Mouse (Mus musculus): ENCODE measurements at regions not wholly inside any gene's neighbourhood (a gene's known extent, or its start where the extent isn't known, plus 50 kb on each side); places are given as distances from the start of the nearest gene placed in this dataset.

DNA sequence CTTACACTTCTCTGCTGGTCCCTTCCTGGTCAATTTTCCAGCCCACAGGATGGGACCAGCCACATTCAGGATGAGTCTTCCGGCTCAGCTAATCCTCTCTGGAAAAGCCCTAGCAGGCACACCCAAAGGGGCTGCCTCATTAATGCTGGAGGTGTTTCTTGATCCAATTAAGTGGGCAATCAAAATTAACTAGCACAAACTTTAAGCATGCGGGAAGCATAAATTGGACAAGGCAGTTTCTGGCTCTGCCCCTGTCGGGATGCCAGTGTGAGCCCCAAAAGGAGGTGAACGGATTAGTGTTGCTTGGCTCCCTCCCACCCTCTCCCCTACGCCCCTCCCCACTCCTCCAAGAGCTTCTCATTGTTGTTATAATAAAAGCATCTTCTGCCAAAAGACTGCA is 262.5 kb upstream of the Id4 start:
- DNase-seq, result no peak

DNA sequence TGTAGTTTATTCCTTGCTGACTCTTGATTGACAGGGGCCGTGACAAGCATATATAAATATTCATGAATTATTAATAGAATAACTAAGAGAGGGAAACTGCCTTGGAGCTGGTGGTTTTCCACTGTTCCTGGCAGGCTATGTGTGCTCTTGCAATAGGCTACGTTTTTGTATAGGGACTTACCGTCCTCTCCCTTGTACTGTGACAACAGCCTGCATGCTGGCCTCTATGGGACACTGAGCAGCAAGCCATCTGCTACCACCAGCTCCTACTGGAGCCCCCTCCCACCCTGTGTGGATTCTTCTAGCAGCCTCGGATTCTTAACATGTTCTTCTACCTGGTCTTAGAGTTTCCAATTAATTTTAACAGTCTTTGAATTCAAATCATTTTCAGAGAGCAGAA is 261.6 kb upstream of the Id4 start:
- no peak for DNase-seq

DNA sequence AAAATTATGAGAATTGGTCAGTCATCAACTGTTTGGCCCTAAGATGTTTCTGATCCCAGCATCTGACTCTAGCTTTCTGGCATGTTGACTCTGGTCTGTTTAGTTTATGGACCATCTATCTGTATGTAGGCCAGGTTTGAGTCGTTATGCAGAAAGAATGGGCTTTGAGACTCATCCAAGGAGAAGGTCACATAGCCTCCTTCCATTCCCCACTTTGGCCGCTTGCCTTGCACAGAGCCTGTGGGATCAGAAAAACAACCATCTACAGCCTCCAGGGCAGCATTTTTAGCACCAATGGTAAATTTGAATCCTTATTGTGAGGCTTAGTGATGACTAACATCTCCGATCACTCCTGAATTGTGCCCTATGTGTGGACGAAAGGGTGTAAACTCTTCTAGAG is 257.9 kb upstream of the Id4 start:
- no peak for DNase-seq

DNA sequence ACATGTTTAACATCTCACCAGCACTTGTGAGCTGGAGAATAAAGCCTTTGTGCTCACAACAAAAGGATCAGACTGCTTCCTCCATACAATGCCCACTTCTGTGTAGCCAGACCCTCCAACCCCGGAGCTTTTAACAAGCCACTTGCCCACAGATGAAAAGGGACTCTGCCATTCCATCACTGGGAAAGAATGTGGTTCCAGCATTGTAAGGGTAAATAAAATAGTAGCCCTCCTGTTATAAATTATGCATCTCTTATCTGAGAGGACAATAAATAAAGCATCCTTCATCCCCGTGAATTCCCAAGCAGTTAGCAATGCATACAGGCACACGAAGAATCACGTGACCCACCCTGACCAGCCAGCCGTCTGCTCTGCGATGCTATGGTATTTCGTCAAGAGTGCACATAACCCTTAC is 247.7 kb upstream of the Id4 start:
- no peak for DNase-seq

DNA sequence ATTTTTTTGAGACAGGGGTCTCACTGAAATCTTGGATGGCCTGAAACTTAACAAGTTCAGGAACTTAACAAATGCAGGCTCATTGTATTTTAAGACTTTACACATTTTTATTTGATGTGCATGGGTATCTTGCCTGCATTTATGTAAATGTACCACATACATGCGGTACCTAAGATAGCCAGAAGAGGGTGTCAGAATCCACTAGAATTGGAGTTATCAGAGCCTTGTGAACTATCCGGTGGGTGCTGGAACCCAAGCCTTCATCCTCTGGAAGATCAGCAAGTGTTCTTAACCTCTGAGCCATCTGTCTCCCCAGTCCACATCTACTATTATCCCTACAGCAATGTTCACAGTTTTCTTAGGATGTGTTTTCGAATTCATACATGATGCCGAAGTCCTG is 245.7 kb upstream of the Id4 start:
- DNase-seq, result no peak

DNA sequence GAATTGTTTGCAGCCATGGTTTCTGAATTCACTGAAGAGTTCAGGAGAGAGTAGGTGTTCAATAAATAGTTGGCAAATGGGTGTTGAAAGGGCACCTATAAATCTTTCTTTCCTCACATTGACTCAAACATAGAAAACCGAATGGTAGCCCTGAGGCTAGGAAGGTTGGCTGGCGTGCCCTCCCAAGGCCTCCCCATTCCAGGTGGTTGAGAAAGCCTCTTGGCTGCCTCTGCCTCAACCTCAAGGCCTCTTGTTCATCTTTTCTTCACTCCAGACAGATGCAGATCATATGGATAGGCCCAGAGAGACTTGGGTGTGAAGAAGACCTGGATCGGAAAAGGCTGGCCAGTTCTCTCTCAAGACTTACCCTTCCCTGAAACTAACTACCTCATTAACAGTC is 245.0 kb upstream of the Id4 start:
- no peak for DNase-seq

DNA sequence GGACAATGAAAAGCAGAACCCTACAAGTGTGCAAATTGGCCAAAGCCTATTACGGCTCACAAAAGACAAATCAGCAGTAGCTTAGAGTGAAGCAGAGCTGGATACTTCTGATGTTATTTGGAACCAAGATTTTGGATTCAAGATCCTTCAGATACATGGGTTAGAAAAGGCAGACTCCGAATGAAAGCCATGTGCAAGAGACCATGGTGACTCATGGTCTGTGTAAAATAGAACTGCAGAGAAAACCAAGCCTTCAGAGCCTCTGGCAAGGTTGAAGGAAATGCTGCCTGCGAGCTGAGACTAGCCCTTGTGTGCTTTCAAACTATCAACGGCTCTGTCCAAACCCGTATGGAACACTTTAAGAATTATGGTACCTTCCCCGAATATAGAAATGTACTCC is 244.4 kb upstream of the Id4 start:
- no peak for DNase-seq

DNA sequence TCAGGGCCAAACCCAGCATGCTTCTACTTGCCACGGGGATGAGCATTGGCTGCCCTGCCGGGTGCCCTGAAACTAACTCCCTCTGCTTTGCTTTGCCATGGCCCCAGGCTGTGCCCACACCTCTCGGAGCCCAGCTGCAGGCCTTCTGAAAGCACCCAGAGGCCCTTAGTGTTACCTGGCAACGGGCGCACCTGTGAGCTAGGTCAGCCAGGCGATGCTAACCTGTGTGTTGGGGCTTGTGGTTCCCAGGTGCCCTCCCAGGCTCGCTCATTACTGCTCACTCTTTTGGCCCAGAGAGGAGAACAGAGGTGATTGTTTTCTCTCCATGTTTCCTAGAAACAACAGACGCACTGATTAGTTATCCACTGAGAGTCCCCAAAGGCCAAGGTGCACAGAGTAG is 243.4 kb upstream of the Id4 start:
- DNase-seq, result no peak

DNA sequence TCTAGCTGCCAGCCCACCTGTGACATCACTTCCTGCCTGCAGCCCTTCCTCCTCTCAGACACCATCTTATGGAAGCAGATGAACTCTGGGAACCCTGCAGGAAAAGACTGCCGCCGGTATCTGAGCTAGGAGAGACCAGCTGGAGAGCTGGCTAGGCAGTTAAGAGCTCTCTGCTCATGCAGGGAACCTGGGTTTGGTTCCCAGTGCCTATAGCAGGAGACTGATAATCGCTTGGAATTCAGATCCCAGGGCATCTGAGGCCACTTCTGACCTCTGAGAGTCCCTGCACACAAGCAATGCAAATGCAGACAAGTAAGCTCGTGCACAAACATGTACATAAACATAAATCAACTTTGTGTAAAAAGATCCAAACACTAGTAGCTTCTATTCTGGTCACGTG is 242.4 kb upstream of the Id4 start:
- DNase-seq, result no peak

DNA sequence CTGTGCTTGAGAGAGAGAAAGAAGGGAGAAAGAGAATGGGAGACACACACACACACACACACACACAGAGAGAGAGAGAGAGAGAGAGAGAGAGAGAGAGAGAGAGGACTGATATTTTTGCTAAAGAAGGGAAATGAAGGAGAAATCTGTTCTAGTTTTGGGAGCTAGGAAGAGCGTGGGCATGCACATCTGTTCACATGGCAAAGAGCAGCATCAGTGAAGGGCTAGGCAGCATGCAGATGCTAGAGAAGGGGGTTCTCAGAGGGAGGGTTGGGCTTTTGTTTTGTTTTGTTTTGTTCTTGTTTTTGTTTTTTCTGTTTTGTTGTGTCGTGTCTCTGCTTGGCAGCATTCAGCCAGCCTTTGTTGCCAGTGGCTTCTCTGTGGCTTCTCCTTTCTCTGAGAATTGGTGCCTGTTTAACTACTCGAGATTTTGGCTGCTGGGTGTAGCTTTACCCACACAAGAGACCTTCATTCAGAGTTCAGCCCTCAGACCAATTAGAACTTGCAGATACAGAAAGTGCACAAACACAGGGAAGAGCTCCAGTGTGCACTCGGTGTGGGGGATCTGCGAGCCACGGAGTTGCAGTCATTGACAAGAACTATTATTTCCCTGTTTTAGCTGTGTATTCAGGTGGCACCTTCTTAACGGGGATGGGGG is 237.9 kb upstream of the Id4 start:
- no peak for DNase-seq

DNA sequence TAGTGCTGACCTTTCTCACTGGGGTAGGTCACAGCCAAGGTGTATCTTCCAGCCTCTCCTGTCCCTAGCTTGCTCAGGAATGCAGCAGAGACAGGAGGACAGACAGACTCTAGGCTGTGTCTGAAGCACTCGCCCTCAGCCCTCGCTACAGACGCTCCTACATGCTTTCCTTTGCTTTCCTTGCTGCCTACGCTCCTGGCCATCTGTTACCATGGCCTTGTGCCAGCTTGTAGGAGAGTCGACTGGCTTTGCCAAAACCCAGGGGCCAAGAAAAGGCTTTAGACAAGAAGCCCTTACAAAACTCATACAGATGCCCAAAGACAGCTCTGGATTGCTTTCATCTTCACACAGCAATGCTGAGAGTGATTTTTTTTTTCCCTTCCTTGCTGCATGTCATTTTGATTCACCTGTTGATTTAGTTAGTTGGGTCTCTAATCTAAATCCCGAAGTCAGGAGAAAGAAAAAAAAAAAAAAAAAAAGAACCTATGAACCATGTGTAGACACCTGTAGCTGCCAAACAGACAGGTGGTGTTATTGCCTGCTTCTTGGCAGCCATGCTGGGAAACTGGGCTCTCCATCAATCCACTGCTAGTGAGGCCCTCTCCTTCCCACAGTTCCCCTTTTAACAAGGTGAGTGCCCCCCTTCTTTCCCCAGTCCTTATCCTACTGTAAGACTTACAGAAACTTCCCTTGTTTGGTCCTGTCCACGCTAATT is 233.1 kb upstream of the Id4 start:
- DNase-seq, result peak; percentile 71

DNA sequence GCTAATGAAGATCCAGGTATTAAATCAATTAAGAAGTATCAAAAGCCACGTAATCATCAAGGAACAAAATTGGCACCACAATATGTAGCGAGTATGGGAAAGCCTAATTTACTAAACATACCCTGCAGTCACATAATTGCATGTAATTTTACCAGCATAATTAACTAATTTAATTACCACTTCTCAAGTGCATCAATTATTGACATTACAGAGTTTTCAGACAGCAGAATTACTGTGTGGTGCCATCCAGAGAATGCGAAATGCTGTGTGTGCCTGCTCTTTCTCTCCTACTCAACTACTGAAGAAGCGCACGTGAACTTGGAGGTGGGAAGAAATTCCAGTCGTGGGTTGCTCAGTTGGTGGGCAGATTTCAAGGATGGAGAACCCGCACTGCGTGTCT is 229.5 kb upstream of the Id4 start:
- no peak for DNase-seq

DNA sequence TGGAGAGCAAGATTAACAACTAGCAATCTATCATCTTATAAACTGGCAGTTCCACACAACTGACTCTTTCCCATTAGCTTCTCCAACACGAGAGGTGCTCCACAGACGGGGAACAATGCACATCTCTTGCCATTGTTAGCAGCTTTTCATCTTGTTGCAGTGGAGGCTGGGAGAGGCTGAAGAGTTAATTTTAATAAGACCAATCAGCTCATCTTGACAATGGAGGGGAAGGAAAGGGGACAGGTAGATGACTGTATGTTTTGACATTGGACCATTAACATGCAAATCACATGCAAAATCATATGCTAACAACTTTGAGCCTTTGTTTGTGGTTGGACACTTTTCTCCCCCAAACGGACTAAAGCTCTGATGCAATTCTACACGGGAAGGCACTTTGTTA is 218.9 kb upstream of the Id4 start:
- DNase-seq, result no peak

DNA sequence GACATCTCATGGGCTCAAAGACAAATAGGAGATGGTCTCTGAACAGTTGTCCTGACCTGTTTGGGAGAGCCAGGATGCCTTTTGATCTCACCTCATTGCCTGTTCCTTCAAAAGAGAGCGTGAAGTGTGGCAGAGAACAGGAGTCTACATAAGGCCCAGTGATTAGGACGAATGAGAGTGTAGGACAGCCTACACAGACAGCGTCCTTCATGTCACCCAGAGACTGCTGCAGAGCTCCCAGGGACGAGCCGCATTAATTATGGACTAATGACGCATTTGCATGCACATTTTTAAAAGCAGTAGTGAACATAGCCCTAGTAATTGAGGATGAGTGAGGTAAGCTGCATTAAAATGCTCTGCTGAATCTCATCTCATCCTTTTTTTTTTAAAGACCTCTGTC is 218.5 kb upstream of the Id4 start:
- no peak for DNase-seq

DNA sequence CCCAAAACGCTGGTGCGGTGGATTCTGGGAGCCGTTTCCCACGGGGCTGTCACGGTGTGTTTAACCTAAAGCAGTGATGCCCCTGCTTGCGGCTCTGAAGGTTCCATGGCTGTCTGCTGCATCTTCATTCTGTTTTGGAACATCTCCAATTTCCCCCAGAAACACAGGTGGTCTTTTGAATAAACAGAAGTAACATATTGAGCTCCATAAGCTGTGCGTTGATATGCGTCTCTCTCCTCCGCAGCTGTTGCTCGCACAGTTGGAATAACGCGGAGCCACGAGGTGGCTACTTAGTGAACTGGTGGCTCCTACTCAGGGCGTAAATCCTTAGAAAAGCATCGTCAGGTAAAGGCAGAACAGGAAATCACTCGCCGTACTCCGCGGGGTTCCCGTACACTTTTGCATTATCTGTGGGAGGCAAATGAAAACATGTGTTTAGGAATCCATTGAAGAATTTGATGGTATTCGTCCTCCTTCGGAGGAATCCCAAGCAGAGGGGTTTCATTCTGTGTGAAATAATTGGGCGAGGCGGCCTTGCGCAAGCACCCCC is 214.8 kb upstream of the Id4 start:
- no peak for DNase-seq

DNA sequence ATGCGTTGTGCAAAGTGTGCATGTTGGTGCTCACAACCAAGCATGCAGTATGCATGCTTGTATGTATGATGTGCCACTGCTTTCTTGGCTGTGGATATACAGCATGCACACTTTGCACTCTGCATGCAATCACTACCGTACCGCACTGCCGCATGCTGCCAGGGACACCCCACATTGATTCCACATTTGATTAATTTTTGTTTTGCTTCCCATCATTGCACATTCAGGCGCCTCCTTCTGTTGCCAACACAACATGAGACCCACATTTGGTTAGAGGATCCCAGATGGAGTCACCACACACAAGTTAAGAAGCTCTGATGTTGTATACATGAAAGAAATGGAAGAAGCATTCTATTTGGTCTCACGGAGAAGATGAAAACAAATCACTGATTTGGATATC is 211.2 kb upstream of the Id4 start:
- no peak for DNase-seq

DNA sequence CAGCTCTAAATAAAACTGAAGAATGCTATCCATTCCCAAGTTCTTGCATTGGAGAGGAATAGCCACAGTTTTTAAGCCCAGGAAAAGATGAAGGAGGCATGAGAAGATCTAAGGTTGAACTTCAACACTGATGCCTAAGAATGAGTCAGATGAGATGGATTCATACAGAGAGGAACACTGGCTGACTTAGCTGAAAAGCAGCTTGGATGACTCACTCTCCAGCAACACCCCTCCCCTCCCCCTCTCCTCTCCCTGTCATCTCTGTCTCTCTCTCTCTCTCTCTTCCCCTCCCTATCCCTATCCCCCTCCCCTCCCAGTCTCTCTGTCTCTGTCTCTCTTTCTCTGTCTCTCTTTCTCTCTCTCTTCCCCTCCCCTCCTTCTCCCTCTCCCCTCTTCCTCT is 186.4 kb upstream of the Id4 start:
- peak; percentile 23 for DNase-seq

DNA sequence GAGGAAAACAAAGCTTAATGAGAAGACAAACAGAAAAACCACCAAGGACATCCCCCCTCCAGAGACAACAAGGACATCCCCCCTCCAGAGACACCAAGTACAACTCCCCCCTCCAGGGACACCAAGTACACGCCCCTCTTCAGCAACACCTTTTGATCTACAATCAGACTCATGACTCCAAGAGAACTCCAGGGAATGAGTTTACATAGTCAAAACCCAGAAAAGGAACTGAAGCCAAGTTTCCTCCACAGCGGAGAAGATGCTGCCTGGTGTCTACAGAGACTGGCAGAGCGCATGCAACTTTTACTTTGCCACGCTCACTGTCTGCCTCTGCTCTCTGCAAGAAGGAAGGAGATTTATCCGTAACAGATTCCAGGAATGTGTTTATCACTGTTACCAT is 185.7 kb upstream of the Id4 start:
- no peak for DNase-seq

DNA sequence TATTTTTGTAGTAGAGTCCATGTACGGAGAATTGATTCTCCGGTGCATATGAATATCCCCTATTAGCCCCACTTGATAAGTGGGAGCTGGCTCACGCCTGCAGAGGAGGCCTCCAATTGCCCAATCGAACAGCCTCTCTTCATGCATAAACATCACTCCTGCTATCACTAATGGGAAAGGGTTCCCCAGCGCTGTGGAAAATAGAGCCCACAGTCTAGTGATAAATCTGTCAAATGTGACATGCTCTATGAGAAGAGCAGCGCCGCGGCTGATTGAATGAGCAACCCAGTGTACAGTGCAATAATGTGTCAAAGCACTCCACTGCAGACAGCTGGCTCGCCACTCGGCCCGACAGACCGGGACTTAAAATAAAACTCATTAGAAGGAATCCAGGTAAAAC is 182.8 kb upstream of the Id4 start:
- no peak for DNase-seq

DNA sequence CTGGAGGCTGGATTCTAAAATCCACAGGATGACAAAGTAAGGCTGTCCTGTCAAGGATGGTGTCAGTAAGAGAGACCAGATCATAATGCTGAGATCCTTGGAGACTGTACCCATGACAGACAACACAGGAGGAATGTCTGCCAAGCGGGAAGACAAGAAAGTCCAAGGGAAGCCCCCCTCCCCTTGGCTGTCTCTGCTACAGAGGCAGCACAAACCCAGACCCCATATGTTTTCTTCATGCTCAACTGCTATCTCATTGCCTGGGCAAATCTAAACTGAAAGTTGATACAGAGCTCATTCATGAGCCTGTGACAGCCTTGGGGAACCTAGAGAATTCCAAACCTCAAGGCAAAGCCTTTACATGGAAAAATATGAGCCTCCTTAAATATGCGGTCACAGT is 177.7 kb upstream of the Id4 start:
- no peak for DNase-seq

DNA sequence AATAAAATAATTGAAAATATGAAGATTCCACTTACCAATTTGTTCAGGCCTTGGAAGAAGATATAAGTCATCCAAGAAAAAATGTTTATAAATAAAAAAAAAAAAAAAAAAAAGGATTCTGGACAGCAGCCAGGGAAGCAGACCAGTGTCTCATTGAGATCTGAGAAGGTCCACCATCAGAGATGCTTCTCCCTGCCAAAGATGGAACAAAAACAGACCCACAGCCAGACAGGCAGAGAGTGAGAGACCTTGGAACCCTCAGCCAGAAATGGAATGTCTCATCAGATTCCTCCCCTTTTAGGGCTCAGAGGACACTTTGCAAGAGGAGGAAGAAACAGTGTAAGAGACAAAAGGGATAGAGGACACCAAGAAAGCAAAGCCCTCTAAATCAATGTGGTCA is 177.2 kb upstream of the Id4 start:
- no peak for DNase-seq

DNA sequence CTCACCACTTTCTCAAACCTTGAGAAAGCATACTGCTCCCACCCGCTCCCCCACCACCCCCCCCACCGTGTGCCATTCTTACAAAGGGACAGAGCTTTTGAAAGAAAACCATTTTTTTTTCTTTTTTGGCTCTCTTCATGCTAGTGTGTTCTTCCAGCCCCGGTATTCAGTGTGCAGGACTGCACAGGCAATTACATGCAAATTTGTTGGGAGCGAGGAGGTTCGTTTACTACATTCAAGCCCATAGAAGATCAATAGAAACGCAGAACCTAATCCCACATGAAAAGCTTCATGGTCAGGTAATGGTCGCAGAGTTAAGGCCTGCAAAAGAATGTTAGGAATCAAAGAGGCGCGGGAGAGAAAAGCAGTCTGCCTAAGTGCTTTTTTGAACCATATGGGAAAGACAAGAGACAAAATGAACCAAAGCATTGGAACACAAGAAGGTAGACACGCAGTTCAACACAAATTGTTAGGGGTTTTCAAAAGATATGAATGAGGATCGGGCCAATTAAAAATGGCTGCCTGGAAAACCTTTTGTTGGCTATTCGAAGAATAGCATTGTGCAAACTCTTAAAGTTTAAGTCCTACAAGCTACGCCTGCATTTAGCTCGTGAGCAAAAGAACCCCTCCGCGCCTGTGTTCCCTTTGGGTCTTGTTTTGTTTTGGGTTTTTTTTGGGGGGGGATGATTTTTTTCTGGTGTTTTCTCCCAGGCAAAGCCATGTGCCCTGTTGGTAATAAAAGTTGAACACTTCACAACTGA is 166.6 kb upstream of the Id4 start:
- no peak for DNase-seq

DNA sequence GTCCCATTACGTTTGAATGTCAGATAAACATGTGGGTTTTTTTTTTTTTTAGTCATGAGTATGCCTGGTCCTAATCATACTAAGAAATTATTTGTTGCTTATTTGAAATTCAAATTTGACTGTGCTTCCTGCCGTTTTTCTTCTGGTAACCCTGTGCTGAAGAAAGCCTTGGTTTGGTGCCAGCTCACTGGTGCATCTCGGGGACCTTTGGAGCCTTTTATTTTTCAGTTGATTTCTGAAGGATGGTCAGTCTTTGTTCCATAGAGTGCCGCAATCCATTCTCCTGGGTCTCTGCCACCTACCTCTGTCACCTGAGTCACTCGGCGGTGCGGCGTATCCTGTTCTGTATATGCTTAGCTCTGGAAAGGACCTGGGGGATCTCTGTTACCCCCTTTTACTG is 158.9 kb upstream of the Id4 start:
- no peak for DNase-seq

DNA sequence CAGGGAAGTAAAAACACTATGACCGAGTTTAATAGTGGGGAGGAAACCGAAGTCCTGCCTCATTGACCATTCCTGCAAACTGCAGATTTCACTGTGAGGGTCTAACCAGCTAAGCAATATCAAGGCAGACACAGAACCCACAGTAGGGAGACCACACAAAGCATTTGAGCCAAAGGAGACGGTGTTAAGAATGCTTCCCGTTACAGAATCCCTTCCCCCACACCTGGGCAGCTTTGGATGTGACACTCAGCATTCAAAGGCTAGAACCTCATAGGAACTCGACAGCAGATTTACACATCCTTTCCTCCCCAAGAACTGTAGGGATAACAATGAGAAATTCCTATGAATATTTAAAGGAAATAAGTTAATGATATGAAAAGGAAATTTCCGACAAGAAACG is 158.5 kb upstream of the Id4 start:
- no peak for DNase-seq
